Mouse (Mus musculus) cerebellum, adult 8-10 months (tissue): ENCODE data around the gene Lamtor2.

ENCODE experiments used
- DNase-seq: peaks from one replicate; pipeline ENCODE4 v3.0.0; 2022

Gene Lamtor2

GRCm38 (mm10) chr3:88541622-88542401 lies 11.1 kb downstream of the Lamtor2 start:
- peak; percentile 55 for DNase-seq

- DNase-seq: no peak
Measured at GRCm38 (mm10) chr3:88540085-88540484, 12.8 kb downstream of the Lamtor2 start.

GRCm38 (mm10) chr3:88539397-88539796 lies 13.5 kb downstream of the Lamtor2 start:
- DNase-seq: no peak

- DNase-seq: no peak
Measured at GRCm38 (mm10) chr3:88538271-88539145, 14.4 kb downstream of the Lamtor2 start.

GRCm38 (mm10) chr3:88537146-88537545 lies 15.7 kb downstream of the Lamtor2 start:
- no peak for DNase-seq

- DNase-seq: peak; percentile 77
Measured at GRCm38 (mm10) chr3:88536103-88536930, 16.6 kb downstream of the Lamtor2 start.

GRCm38 (mm10) chr3:88535527-88535926 lies 17.3 kb downstream of the Lamtor2 start:
- DNase-seq: no peak

- no peak for DNase-seq
Measured at GRCm38 (mm10) chr3:88535005-88535404, 17.9 kb downstream of the Lamtor2 start.

- DNase-seq: no peak
Measured at GRCm38 (mm10) chr3:88533706-88534105, 19.2 kb downstream of the Lamtor2 start.

- DNase-seq: no peak
Measured at GRCm38 (mm10) chr3:88532689-88533511, 20.0 kb downstream of the Lamtor2 start.

- no peak for DNase-seq
Measured at GRCm38 (mm10) chr3:88532299-88532674, 20.6 kb downstream of the Lamtor2 start, which contains the start of gene Mex3a. Gene Mex3a (plus strand): TSS chr3:88532395.

GRCm38 (mm10) chr3:88531348-88532298 lies 21.3 kb downstream of the Lamtor2 start:
- peak; percentile 83 for DNase-seq

GRCm38 (mm10) chr3:88530082-88530864 lies 22.6 kb downstream of the Lamtor2 start:
- DNase-seq: no peak

- DNase-seq: no peak
Measured at GRCm38 (mm10) chr3:88529204-88530000, 23.5 kb downstream of the Lamtor2 start.

GRCm38 (mm10) chr3:88528646-88529045 lies 24.2 kb downstream of the Lamtor2 start:
- DNase-seq: no peak

GRCm38 (mm10) chr3:88527565-88527964 lies 25.3 kb downstream of the Lamtor2 start:
- DNase-seq: no peak

GRCm38 (mm10) chr3:88526157-88527131 lies 26.4 kb downstream of the Lamtor2 start:
- peak; percentile 83 for DNase-seq

- no peak for DNase-seq
Measured at GRCm38 (mm10) chr3:88525021-88525420, 27.9 kb downstream of the Lamtor2 start.
